Mouse (Mus musculus) stomach, postnatal 0 days (tissue): ENCODE results near the gene Slc44a2.

Experiments used
- CTCF ChIP-seq: IDR thresholded peaks from 2 replicates; pipeline ENCODE4 v1.5.1; 2016; ENCODE audit warnings: antibody characterized with exemption, low read depth, mild to moderate bottlenecking, moderate library complexity
- EP300 ChIP-seq: optimal IDR thresholded peaks from 2 replicates; pipeline ENCODE3; 2016; ENCODE audit warnings: antibody characterized with exemption

DNA sequence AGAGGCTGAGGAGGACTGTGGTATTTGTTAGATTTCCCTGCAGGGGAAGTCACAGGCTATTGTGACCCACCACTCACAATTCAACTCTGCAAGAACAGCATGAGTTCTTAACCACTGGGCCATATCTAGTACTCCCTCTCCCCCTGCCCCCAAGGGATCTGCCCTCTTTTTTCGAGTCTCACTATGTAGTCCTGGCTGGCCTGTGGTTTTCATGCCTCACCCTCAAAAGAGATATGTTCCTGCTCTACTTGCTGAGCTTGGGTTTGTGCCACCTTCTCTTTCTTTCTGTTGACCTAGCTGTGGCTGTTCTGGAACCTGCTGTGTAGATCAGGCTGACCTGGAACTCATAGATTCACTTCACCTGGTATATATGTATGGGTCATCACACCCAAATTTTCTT, 52.0 kb downstream of the Slc44a2 start:
- TF ChIP-seq CTCF: no peak
- no peak for TF ChIP-seq EP300
